Mouse (Mus musculus) kidney, adult 2 months (tissue): ENCODE results near the gene Znrf3. TPM values are rescaled to one million over a fixed set of nuclear protein-coding genes. Genes with fewer than 3 reads are reported as not detected.

Source experiments
- DNase-seq: peaks from one replicate; pipeline ENCODE4 v3.0.0; 2021
- H3K27ac ChIP-seq: fragments of 200-500 bp; 2 replicates; pipeline ENCODE4 v1.5.1; 2012; ENCODE audit warnings: low read depth, low read length, control low read depth, inconsistent platforms; ENCODE audit not compliant: insufficient read depth
- H3K27me3 ChIP-seq: fragments of 200-500 bp; replicated peaks from 2 replicates; pipeline ENCODE4 v1.6.1; 2012; ENCODE audit warnings: mild to moderate bottlenecking, moderate library complexity, low read length, inconsistent platforms; ENCODE audit not compliant: control insufficient read depth, insufficient read depth
- H3K36me3 ChIP-seq: fragments of 200-500 bp; 2 replicates; pipeline ENCODE4 v1.6.1; 2012; ENCODE audit warnings: mild to moderate bottlenecking, moderate library complexity, low read length, inconsistent platforms; ENCODE audit not compliant: control insufficient read depth, insufficient read depth
- H3K4me1 ChIP-seq: fragments of 200-500 bp; 2 replicates; pipeline ENCODE4 v1.6.1; 2011; ENCODE audit warnings: low read length; ENCODE audit not compliant: control insufficient read depth, insufficient read depth
- H3K4me3 ChIP-seq: fragments of 200-500 bp; 2 replicates; pipeline ENCODE4 v1.5.1; 2011; ENCODE audit warnings: mild to moderate bottlenecking, low read depth, low read length, control low read depth; ENCODE audit not compliant: insufficient read depth
- CTCF ChIP-seq: fragments of 200-500 bp; conservative IDR thresholded peaks from 2 replicates; pipeline ENCODE4 v1.5.1; 2011; ENCODE audit warnings: low read depth, mild to moderate bottlenecking, control low read depth, low read length, moderate library complexity, mixed read lengths; ENCODE audit not compliant: insufficient read depth, insufficient read length
- POLR2A ChIP-seq: fragments of 200-500 bp; IDR thresholded peaks from one replicate; pipeline ENCODE4 v1.6.1; 2011; ENCODE audit warnings: low read depth, low read length, control low read depth
- WGBS: fragments of 180-500 bp; shearing (Covaris S2); methylation state at CpG from one replicate; pipeline ENCODE4 v1.1.7; 2018; 5-methylcytosine and 5-hydroxymethylcytosine counted together
- polyA plus RNA-seq: library from polyadenylated mRNA; depleted of rRNA; stranded (reverse); fragments of >200 nt; gene quantifications from 2 replicates; pipeline ENCODE4 v1.2.3, GENCODE M21; 2012

The Znrf3 gene
- polyA plus RNA-seq, 1 experiment, result 6.2 TPM

DNA sequence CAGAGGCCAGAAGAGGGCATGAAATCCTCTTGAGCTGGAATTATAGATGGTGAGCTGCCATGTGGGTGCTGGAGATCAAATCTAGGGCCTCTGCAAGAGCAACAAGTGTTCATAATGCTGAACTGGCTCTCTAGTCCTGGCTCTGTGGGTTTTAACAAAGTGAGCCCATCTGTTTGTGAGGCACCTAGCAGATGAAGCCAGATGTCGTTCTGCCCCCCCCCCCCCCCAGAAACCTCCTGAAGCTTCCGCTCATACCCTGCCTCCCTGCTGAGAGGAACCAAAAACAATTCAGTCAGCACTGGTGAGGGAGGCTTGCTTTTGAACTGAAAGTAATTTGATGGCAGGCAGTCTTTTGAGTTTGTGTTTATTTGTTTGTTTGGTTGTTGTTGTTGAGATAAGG, 23.8 kb upstream of the Znrf3 start:
- H3K4me3 ChIP-seq, result no peak overlapping the region
- WGBS, result 50% methylated on average over 2 of the region's 2 CpGs
- no peaks in the 10 kb centered on the region for H3K4me1 ChIP-seq
- H3K36me3 ChIP-seq, result no peaks in the 10 kb centered on the region
- no peak for DNase-seq
- H3K27me3 ChIP-seq, result no peaks in the 10 kb centered on the region
- no peak for TF ChIP-seq POLR2A
- TF ChIP-seq CTCF, result no peak
- no peak overlapping the region for H3K27ac ChIP-seq

DNA sequence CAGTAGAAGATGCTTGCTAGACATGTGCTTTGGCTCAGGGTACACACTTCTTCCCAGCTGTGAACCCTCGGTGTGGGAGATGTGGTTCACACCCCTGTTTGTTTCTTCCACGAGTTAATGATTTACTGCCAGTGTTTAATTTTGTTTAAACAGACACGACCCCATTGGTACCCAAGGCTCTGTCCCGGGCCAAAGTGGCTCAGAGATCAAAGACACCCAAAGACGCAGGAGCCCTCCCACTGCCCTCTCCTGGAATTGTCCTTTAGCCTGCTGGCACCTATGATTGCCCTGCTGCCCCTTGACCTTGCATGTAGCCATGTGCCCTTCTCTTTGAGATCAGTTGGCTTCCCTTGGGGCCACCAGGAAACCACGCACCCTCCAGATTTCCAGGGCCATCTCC, 7.3 kb upstream of the Znrf3 start:
- Histone ChIP-seq H3K4me3 (no peak overlapping the region), H3K4me1 (peaks cover 4% of the 10 kb centered on the region; the same call in 1 of the 2 replicates), H3K36me3 (no peaks in the 10 kb centered on the region), H3K27ac (no peak overlapping the region), H3K27me3 (no peaks in the 10 kb centered on the region)
- TF ChIP-seq CTCF (no peak), POLR2A (no peak)
- WGBS, result 17% methylated on average over 6 of the region's 6 CpGs
- DNase-seq, result peak; percentile 79

DNA sequence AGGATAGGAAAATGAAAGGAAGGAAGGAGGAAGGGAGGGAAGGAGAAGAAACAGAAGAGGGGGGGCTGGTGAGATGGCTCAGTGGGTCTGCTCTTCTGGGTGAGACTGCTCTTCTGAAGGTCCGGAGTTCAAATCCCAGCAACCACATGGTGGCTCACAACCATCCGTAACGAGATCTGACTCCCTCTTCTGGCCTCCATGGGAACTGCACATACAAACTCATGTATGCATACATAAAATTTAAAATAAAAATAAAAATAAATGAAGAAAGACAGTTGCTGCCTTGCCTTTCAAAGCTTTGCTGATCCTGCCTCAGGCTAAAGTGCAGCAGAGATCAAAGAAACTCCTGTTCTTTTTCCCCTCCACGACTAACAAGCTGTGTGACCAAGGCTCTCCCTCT, 6.7 kb upstream of the Znrf3 start:
- no peak for TF ChIP-seq POLR2A
- peak; percentile 22; the same call in 1 of the 2 replicates for TF ChIP-seq CTCF
- WGBS, result 63% methylated on average over 4 of the region's 4 CpGs
- no peak for DNase-seq

DNA sequence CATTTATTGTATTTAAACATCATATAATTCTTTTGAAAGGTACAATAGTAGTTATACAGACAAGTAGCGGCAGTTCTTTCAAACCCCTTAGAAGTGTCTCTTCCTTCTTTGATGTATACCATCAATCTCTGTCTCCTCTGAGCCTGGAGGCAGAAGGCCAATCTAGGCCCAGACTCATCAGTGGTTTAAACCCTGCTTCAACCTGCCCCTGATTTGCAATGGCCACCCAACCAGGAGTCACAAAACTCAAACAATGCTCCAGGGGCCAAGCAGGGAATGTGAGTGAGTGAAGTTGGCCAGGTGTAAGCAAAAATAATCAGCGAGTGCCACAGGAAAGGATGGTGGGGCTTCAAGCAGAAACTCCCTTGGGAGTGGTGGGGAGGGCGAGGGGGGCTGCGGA, 6.1 kb upstream of the Znrf3 start:
- H3K27ac ChIP-seq, result no peak overlapping the region
- TF ChIP-seq POLR2A (no peak), CTCF (no peak)
- no peak overlapping the region for H3K4me3 ChIP-seq
- peaks cover 4% of the 10 kb centered on the region; the same call in 1 of the 2 replicates for H3K4me1 ChIP-seq
- no peaks in the 10 kb centered on the region for H3K27me3 ChIP-seq
- 86% methylated on average over 4 of the region's 4 CpGs for WGBS
- H3K36me3 ChIP-seq, result no peaks in the 10 kb centered on the region
- no peak for DNase-seq

More for the DNA sequence above, 6.7 kb upstream of the Znrf3 start:
- Histone ChIP-seq H3K4me3 (no peak overlapping the region), H3K27ac (no peak overlapping the region), H3K27me3 (no peaks in the 10 kb centered on the region), H3K4me1 (peaks cover 4% of the 10 kb centered on the region; the same call in 1 of the 2 replicates), H3K36me3 (no peaks in the 10 kb centered on the region)

DNA sequence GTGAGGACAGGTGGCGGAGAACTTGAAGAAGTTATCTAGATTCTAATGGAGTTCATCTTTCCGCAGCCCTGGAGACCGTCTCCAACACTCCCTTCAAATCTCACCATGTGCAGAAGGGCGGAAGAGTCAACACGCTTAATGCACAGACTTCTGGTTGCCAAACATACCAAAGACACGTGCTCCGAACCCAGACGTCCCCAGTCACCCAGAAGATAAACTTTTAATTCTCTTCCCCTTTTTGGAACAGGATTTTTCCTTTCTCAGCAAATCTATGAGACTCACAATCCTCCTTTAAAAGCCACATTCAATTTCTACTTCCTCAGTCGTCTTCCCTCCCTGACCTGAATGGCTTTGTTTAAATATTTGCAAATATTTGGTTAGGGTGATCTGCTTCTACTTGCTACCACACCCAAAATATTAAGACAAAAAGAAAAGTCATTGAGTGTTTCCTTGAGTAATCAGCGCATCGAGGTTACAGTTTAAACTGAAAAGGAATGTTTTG, 856 bp upstream of the Znrf3 start:
- Histone ChIP-seq H3K36me3 (no peaks in the 10 kb centered on the region), H3K4me1 (peaks cover 2% of the 10 kb centered on the region; the same call in 1 of the 2 replicates), H3K27ac (no peak overlapping the region), H3K27me3 (no peaks in the 10 kb centered on the region), H3K4me3 (peak overlapping the region; percentile 68)
- DNase-seq, result no peak
- WGBS, result 23% methylated on average over 11 of the region's 11 CpGs
- TF ChIP-seq POLR2A (no peak), CTCF (no peak)

DNA sequence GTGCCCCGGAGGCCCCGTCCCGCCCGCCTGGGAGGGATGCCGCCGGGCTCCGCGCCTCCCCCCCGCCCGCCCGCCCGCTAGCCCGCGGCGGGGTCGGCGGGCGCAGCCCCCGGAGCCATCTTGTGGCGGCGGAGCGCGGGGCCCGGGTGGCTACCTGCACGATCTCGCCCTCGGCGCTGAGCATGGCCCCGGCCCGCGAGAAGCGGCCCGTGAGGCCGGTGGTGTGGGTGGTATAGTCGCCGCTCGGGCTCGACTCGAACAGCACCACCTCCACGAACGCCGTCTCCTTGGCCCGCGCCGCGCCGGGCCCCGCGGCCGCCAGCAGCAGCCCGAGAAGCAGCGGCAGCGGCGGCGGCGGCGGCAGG, 431 bp downstream of the Znrf3 start:
- Histone ChIP-seq H3K36me3 (no peaks in the 10 kb centered on the region), H3K27me3 (no peaks in the 10 kb centered on the region), H3K27ac (no peak overlapping the region), H3K4me3 (peak overlapping the region; percentile 76), H3K4me1 (peaks cover 2% of the 10 kb centered on the region; the same call in 1 of the 2 replicates)
- peak; percentile 41 for DNase-seq
- WGBS, result under 1% methylated on average over 35 of the region's 57 CpGs
- TF ChIP-seq CTCF, result no peak
- no peak for TF ChIP-seq POLR2A

DNA sequence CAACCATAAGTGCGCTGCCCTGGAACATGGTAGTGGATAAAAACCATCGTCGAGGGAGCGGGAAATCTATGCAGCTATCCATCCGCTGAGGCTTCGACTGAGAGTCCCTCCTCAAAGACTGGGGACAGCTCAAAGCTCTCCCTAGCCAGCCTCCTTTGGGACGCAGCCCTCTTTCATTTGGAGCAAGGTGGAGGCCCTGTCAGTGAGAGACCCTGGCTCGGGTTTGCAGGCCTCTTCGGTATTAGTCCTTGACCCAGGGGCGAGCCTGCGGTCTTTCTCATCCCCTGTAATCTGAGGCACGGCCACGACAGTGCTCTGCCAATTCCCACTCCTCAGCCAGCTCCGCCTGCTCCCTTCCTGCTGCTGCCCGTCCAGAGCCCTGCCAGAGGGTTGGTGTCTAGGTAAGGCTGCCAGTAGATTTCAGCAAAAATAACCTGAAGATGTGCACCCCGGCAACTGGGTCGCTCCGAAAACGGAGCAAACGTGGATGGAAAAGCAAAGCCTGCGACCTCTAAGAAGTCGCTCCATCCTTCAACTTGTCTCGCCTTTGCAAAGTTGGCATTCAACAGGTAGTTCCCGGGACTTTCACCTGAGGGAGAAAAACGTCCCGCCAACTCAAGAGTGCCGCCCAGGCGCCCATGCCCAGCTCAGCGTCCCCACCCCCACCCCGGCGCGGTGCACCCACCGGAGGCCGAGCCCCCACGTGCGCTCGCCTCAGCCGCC, 975 bp downstream of the Znrf3 start:
- Histone ChIP-seq H3K4me1 (peaks cover 2% of the 10 kb centered on the region; the same call in 1 of the 2 replicates), H3K27me3 (no peaks in the 10 kb centered on the region), H3K27ac (peak overlapping the region; percentile 49; the same call in 1 of the 2 replicates), H3K4me3 (peak overlapping the region; percentile 76), H3K36me3 (no peaks in the 10 kb centered on the region)
- TF ChIP-seq CTCF, result no peak
- no peak for TF ChIP-seq POLR2A
- 6% methylated on average over 38 of the region's 38 CpGs for WGBS
- DNase-seq, result peak; percentile 52
